Mouse (Mus musculus): ENCODE data around the gene Cbr2. TPM values are rescaled to one million over a fixed set of nuclear protein-coding genes. Genes with fewer than 3 reads are reported as not detected.

Cbr2 gene
- polyA plus RNA-seq, 1 experiment from 2014 or later, result 0.82 TPM

DNA sequence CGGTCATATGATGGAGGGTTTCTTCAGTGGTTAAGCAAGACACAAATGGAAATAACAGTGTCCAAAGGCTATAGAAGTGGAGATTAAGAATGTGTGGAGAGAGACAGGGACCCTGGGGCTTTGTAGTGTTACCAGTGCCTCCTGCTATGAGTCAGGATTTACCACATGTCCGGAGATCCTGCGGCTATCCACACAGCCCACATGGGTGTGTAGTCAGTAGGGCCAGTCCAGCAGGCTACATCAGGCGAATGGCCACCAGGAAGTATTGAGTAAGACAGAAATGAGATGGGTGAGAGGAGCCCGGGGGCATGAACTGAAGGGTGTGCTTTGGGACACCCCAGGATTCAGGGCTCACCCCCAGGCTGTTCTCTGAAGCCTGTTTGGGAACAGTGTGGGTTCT, 49.2 kb downstream of the Cbr2 start:
- no peak overlapping the region for H3K4me2 ChIP-seq (replicated peaks; ENCODE audit: low read depth, low read length)
- no peak overlapping the region for H3K4me3 ChIP-seq (ENCODE audit: low read depth, low read length)
- no peak for ATAC-seq (ENCODE audit: low FRiP score)
- WGBS, result 96% methylated on average over 5 of the region's 5 CpGs
- H3K9ac ChIP-seq (ENCODE audit: low read depth, low read length), result no peak overlapping the region
- H3K9me3 ChIP-seq (ENCODE audit: control insufficient read depth, low read length), result no peaks in the 10 kb centered on the region
- no peaks in the 10 kb centered on the region for H3K4me1 ChIP-seq (replicated peaks; ENCODE audit: control insufficient read depth, insufficient read depth, low read length)
- no peaks in the 10 kb centered on the region for H3K27me3 ChIP-seq (ENCODE audit: control insufficient read depth, insufficient read depth, low read length)
- H3K36me3 ChIP-seq (ENCODE audit: control insufficient read depth, insufficient read depth, low read length), result peaks cover 7% of the 10 kb centered on the region; the same call in 1 of the 2 replicates
- DNase-seq (ENCODE audit: low spot score), result no peak
- no peak overlapping the region for H3K27ac ChIP-seq (ENCODE audit: low read depth, low read length)

DNA sequence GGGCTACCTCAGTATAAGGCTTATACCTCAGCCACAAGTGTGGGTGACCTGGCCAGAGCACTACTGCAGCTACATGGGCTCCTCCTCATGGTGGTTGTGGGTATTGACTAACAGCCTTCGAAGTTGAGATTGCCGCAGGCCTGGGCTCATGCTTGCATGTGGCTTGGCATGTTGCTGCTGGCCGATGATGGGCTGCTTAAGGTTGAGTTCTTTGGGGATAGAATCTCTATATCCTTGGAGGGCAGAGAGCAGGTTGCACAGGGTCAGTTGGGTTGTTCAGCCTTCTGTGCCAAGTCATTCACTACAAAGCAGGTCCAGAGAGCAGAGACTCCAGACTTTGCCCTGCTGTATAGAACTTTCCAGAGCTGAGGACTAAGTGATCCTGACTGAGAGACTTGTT, 52.0 kb downstream of the Cbr2 start:
- no peak overlapping the region for H3K4me3 ChIP-seq (ENCODE audit: low read depth, low read length)
- H3K27me3 ChIP-seq (ENCODE audit: control insufficient read depth, insufficient read depth, low read length), result no peaks in the 10 kb centered on the region
- H3K4me1 ChIP-seq (replicated peaks; ENCODE audit: control insufficient read depth, insufficient read depth, low read length), result no peaks in the 10 kb centered on the region
- DNase-seq (ENCODE audit: low spot score), result no peak
- H3K36me3 ChIP-seq (ENCODE audit: control insufficient read depth, insufficient read depth, low read length), result peaks cover 4% of the 10 kb centered on the region; the same call in 1 of the 2 replicates
- WGBS, result 80% methylated on average over 3 of the region's 3 CpGs
- ATAC-seq (ENCODE audit: low FRiP score), result no peak
- no peak overlapping the region for H3K4me2 ChIP-seq (replicated peaks; ENCODE audit: low read depth, low read length)
- H3K27ac ChIP-seq (ENCODE audit: low read depth, low read length), result no peak overlapping the region
- H3K9me3 ChIP-seq (ENCODE audit: control insufficient read depth, low read length), result no peaks in the 10 kb centered on the region
- no peak overlapping the region for H3K9ac ChIP-seq (ENCODE audit: low read depth, low read length)

Other genes starting within 250 kb of the Cbr2 start
- gene Mrpl12, start 247.5 kb downstream of the Cbr2 start, polyA plus RNA-seq (2014; fragmentation: Nextera tagmentation; extraction: Ambion mirVana), result 139 and 141 TPM in 2 replicates
- gene Slc25a10, start 240.3 kb downstream of the Cbr2 start, polyA plus RNA-seq (2014; fragmentation: Nextera tagmentation; extraction: Ambion mirVana), result 35.2 and 35.4 TPM in 2 replicates
- gene Gcgr, start 201.4 kb downstream of the Cbr2 start, polyA plus RNA-seq (2014; fragmentation: Nextera tagmentation; extraction: Ambion mirVana), result 0.31 and 0.56 TPM in 2 replicates
- gene Mcrip1, start 182.4 kb downstream of the Cbr2 start, polyA plus RNA-seq (2014; fragmentation: Nextera tagmentation; extraction: Ambion mirVana), result 245 and 256 TPM in 2 replicates
- not detected in 2 replicates for gene Ppp1r27, start 181.0 kb downstream of the Cbr2 start, polyA plus RNA-seq (2014; fragmentation: Nextera tagmentation; extraction: Ambion mirVana)
- 504 and 527 TPM in 2 replicates for gene P4hb, start 158.9 kb downstream of the Cbr2 start, polyA plus RNA-seq (2014; fragmentation: Nextera tagmentation; extraction: Ambion mirVana)
- 576 and 591 TPM in 2 replicates for gene Arhgdia, start 150.5 kb downstream of the Cbr2 start, polyA plus RNA-seq (2014; fragmentation: Nextera tagmentation; extraction: Ambion mirVana)
- gene Alyref, start 133.7 kb downstream of the Cbr2 start, polyA plus RNA-seq (2014; fragmentation: Nextera tagmentation; extraction: Ambion mirVana), result 686 and 764 TPM in 2 replicates
- 195 TPM in 2 replicates for gene Anapc11, start 133.7 kb downstream of the Cbr2 start, polyA plus RNA-seq (2014; fragmentation: Nextera tagmentation; extraction: Ambion mirVana)
- gene Npb, start 123.6 kb downstream of the Cbr2 start, polyA plus RNA-seq (2014; fragmentation: Nextera tagmentation; extraction: Ambion mirVana), result 0.42 TPM in 1 of 2 replicates, not detected in the other
- 104 and 105 TPM in 2 replicates for gene Pcyt2, start 114.2 kb downstream of the Cbr2 start, polyA plus RNA-seq (2014; fragmentation: Nextera tagmentation; extraction: Ambion mirVana)
- 33.2 and 36.6 TPM in 2 replicates for gene Sirt7, start 106.9 kb downstream of the Cbr2 start, polyA plus RNA-seq (2014; fragmentation: Nextera tagmentation; extraction: Ambion mirVana)
- 21.8 and 23.5 TPM in 2 replicates for gene Mafg, start 98.5 kb downstream of the Cbr2 start, polyA plus RNA-seq (2014; fragmentation: Nextera tagmentation; extraction: Ambion mirVana)
- 28.2 and 30.2 TPM in 2 replicates for gene Pycr1, start 88.3 kb downstream of the Cbr2 start, polyA plus RNA-seq (2014; fragmentation: Nextera tagmentation; extraction: Ambion mirVana)
- 0.19 and 0.49 TPM in 2 replicates for gene Myadml2, start 84.0 kb downstream of the Cbr2 start, polyA plus RNA-seq (2014; fragmentation: Nextera tagmentation; extraction: Ambion mirVana)
- 1.7 and 2.1 TPM in 2 replicates for gene Notum, start 70.9 kb downstream of the Cbr2 start, polyA plus RNA-seq (2014; fragmentation: Nextera tagmentation; extraction: Ambion mirVana)
- 117 and 122 TPM in 2 replicates for gene Aspscr1, start 59.1 kb downstream of the Cbr2 start, polyA plus RNA-seq (2014; fragmentation: Nextera tagmentation; extraction: Ambion mirVana)
- 115 and 121 TPM in 2 replicates for gene Cenpx, start 18.4 kb downstream of the Cbr2 start, polyA plus RNA-seq (2014; fragmentation: Nextera tagmentation; extraction: Ambion mirVana)
- 30.7 and 34.4 TPM in 2 replicates for gene Lrrc45, start 18.2 kb downstream of the Cbr2 start, polyA plus RNA-seq (2014; fragmentation: Nextera tagmentation; extraction: Ambion mirVana)
- gene Rac3, start 10.6 kb downstream of the Cbr2 start, polyA plus RNA-seq (2014; fragmentation: Nextera tagmentation; extraction: Ambion mirVana), result 17.6 and 18.2 TPM in 2 replicates
- gene Dcxr, start 4.8 kb downstream of the Cbr2 start, polyA plus RNA-seq (2014; fragmentation: Nextera tagmentation; extraction: Ambion mirVana), result 14.3 and 15.2 TPM in 2 replicates
- gene Hmga1b, start 30.7 kb upstream of the Cbr2 start, polyA plus RNA-seq (2014; fragmentation: Nextera tagmentation; extraction: Ambion mirVana), result 5.6 and 7.0 TPM in 2 replicates
- 28.8 and 29.4 TPM in 2 replicates for gene Rfng, start 52.1 kb upstream of the Cbr2 start, polyA plus RNA-seq (2014; fragmentation: Nextera tagmentation; extraction: Ambion mirVana)
- gene Gps1, start 52.2 kb upstream of the Cbr2 start, polyA plus RNA-seq (2014; fragmentation: Nextera tagmentation; extraction: Ambion mirVana), result 264 and 272 TPM in 2 replicates
- 70.9 and 71.3 TPM in 2 replicates for gene Dus1l, start 64.3 kb upstream of the Cbr2 start, polyA plus RNA-seq (2014; fragmentation: Nextera tagmentation; extraction: Ambion mirVana)
- gene Fasn, start 92.4 kb upstream of the Cbr2 start, polyA plus RNA-seq (2014; fragmentation: Nextera tagmentation; extraction: Ambion mirVana), result 76.0 and 94.1 TPM in 2 replicates
- gene Ccdc57, start 200.8 kb upstream of the Cbr2 start, polyA plus RNA-seq (2014; fragmentation: Nextera tagmentation; extraction: Ambion mirVana), result 3.9 and 4.7 TPM in 2 replicates
- gene Slc16a3, start 216.4 kb upstream of the Cbr2 start, polyA plus RNA-seq (2014; fragmentation: Nextera tagmentation; extraction: Ambion mirVana), result 25.8 and 32.0 TPM in 2 replicates